In genomic region chr6:13030961-13031360, GRCm38 (mm10) we compare ENCODE assay signal across 9 mouse cellular contexts. TPM values are rescaled to one million over a fixed set of nuclear protein-coding genes. Genes with fewer than 3 reads are reported as not detected.
DNase-seq lines count a peak whose midpoint lies in the region; ATAC-seq and TF ChIP-seq lines count a peak whose summit lies in the region.
"Had no signal": no experiment of that assay in that cellular context is flagged by ENCODE, and none has a peak within 500 bp of the region (broad histone marks: within the 10 kb centered on the region; RNA-seq: fewer than 3 reads in every experiment).

No protein-coding gene starts in this region.

- CTCF ChIA-PET in Patski (lab: Charles Lee): interaction anchor here (1.8 to 2.1 kb wide), 2 partner anchors 12 to 680 kb away, joined by 5 to 7 read pairs; no protein-coding TSS in a partner anchor

- in situ Hi-C loops in Patski (cut with MboI; ENCODE audit: low pct_unique_long_range_greater_than_20kb): loop anchor here (10.0 kb wide), 1 partner anchor 676 kb away; no protein-coding TSS in a partner anchor

- no peak overlapping the region for H3K27ac ChIP-seq in forebrain, embryonic 15.5 days (replicated peaks)
- H3K27ac ChIP-seq: hindbrain, embryonic 15.5 days had no signal

- no peaks in the 10 kb centered on the region for H3K36me3 ChIP-seq in forebrain, embryonic 15.5 days
- H3K36me3 ChIP-seq: hindbrain, embryonic 15.5 days had no signal

- peak; percentile 8 to 54 for DNase-seq in layer of hippocampus, adult 18-20 months (ENCODE audit: low spot score in 2 of 2)
- no peak for DNase-seq in layer of hippocampus, postnatal 25 days (ENCODE audit: extremely low spot score in 1 of 2, low spot score in 1 of 2)
- DNase-seq in Patski (ENCODE audit: low read depth, low spot score): no peak
- DNase-seq in layer of hippocampus, postnatal 14 days (ENCODE audit: low spot score in 2 of 2): peak; percentile 12 to 34
- DNase-seq in T-cell, adult 2 months (ENCODE audit: low spot score): no peak
- DNase-seq in spleen, adult 18-20 months: no peak

- 63% methylated on average over 1 of the region's 1 CpGs for WGBS in forebrain, embryonic 15.5 days

- H3K27me3 ChIP-seq in Patski: no peaks in the 10 kb centered on the region
- no peaks in the 10 kb centered on the region for H3K27me3 ChIP-seq in forebrain, embryonic 15.5 days
- H3K27me3 ChIP-seq: hindbrain, embryonic 15.5 days had no signal

- no peaks in the 10 kb centered on the region for H3K4me1 ChIP-seq in forebrain, embryonic 15.5 days
- H3K4me1 ChIP-seq: hindbrain, embryonic 15.5 days had no signal

- POLR2A ChIA-PET in Patski (lab: Charles Lee): no interaction called here

- no peaks in the 10 kb centered on the region for H3K9me3 ChIP-seq in forebrain, embryonic 15.5 days
- H3K9me3 ChIP-seq: hindbrain, embryonic 15.5 days had no signal

- peak; percentile 78 for TF ChIP-seq CTCF in Patski (IDR thresholded peaks at IDR 0.05)

- H3K9ac ChIP-seq in forebrain, embryonic 15.5 days (replicated peaks): no peak overlapping the region
- H3K9ac ChIP-seq: hindbrain, embryonic 15.5 days had no signal

- H3K4me3 ChIP-seq in forebrain, embryonic 15.5 days: no peak overlapping the region
- H3K4me3 ChIP-seq: hindbrain, embryonic 15.5 days; myocyte had no signal

- ATAC-seq in Patski: peak; percentile 92
- ATAC-seq in forebrain, embryonic 15.5 days (replicated peaks): peak; percentile 57

- no peak overlapping the region for H3K4me2 ChIP-seq in forebrain, embryonic 15.5 days (replicated peaks)
- H3K4me2 ChIP-seq: hindbrain, embryonic 15.5 days had no signal

RNA-seq across cellular contexts. Expression of gene Tmem106b, which starts 38.6 kb away (rescaled TPM):
- total RNA-seq in layer of hippocampus, adult 18-20 months (2021): 100 to 1,000 TPM; 200 to 205 TPM
- 100 to 1,000 TPM; 175 to 192 TPM for total RNA-seq in layer of hippocampus, postnatal 25 days (2021)
- polyA plus RNA-seq in Patski (2021): 137 TPM
- 28.0 and 30.0 TPM in 2 replicates for polyA plus RNA-seq in forebrain, embryonic 15.5 days (2015; fragmentation: Nextera tagmentation; extraction: Ambion mirVana)
- 100 to 1,000 TPM; 156 to 164 TPM for total RNA-seq in layer of hippocampus, postnatal 14 days (2021)

Comparison
In these comparisons a context has a peak if more than half of its experiments do, and no peak if none do; other contexts are left out.
1. DNase-seq: peak in layer of hippocampus, adult 18-20 months (2 of 2) and layer of hippocampus, postnatal 14 days (2 of 2); none in layer of hippocampus, postnatal 25 days (0 of 2), Patski (single experiment), T-cell, adult 2 months (single experiment) and spleen, adult 18-20 months (0 of 2).